Mouse (Mus musculus) neural tube, embryonic 10.5 days (tissue): ENCODE data around the gene Nfkb1.

Experiments used
- DNase-seq: peaks from one replicate; pipeline ENCODE4 v3.0.0-alpha.2; 2017; ENCODE audit warnings: low spot score; ENCODE audit errors: extremely low spot score

Nfkb1 gene

DNA sequence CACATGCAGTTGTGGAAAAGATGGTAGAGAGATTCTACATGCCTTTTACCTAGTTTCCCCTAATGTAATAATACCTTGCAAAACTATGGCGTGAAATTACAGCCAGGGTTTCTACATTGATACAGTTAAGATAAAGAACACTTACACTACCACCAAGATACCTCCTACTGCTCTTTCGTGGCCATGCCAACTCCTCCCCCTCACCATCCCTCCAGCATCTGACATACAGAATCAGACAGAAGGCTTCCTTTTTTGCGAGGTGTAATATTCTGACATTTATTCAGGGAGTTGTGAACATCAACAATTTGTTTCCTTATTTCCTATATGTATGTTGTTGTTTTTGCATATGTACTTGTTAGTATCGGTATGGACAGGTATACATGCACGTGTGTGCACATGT, 11.3 kb upstream of the Nfkb1 start:
- DNase-seq: no peak

- no peak for DNase-seq
These were observed 8.3 kb upstream of the Nfkb1 start for GRCm38 (mm10) chr3:135699523-135700264.

- DNase-seq: no peak
These were observed 7.2 kb upstream of the Nfkb1 start for GRCm38 (mm10) chr3:135698466-135698975.

DNA sequence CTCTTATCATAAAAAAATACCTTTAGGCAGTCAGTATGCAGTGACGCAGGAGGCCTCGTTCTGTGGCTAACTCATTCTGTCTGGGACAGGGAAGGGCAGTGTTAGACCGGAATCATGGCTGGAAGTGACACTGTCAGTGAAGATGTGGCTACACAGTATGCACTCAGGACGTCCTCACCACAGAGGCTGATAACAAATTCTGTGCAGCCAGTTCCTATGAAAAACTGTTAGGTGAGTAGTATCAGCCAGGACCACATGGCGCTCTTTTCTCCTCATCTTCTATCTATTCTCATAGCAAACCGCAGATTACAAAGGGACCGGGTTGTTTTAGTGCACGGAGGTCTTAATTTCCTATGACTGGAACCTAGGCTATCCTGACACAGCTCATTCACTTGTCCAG, 4.9 kb upstream of the Nfkb1 start:
- DNase-seq: no peak

DNA sequence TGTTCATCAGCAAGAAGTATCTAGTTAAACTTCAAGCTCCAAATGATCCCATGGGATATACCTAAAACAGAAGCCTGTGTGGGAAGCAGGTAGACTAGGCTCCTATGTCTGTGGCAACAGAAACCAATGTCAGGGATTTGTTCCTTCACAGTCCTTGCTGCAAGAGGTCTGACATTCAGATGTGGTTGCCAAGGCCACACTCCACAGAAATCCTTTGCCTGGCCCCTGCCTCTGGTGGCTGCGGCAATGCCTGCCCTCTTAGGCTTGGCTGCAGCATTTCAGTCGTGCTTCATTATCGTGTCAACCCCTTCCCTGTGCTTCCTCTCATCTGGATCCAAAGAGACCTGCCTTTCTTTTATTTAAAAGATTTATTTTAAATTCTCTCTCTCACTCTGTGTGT, 1.7 kb upstream of the Nfkb1 start:
- no peak for DNase-seq

GRCm38 (mm10) chr3:135690568-135691190, 668 bp downstream of the Nfkb1 start:
- peak; percentile 80 for DNase-seq

DNA sequence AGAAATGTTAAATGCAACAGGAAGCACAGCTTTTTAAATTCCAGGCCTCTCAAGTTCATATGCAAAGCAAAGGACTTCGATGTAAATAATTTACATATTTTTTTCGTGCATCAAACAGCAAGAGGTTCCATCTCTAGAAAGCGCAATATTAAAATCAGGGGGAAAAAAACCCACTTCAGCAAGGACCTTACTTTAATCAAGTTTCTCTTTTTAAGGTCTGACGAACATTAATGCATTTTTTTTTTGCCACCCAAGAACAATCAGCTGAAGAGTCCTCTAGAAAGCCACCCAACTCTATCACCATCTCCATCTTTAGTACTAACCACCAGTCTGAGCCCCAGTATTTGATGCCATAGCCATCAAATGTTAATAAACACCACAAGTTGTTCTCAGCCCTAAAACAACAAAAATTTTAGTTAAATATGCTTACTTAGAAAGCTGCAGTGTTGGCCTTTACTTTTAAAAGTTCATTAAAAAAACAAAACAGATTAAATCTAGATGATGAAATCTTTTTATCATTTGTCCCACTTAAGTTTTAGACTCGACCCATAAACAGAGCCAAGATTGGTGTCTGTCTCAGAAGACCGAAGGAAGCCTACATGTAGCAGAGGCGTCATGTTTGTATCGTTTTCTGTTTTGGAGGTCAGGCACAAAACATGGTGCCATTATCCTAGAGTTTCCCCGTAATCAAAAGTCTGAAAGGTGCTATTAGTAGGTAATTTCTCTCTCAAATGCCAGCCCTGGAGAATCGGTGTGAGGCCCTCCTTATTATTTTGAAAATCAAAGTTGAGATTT, 1.4 kb downstream of the Nfkb1 start:
- DNase-seq: no peak

- no peak for DNase-seq
These were observed 2.2 kb downstream of the Nfkb1 start for GRCm38 (mm10) chr3:135688970-135689772.

- DNase-seq: no peak
These were observed 3.4 kb downstream of the Nfkb1 start for GRCm38 (mm10) chr3:135687965-135688364.

GRCm38 (mm10) chr3:135686419-135686818, 4.9 kb downstream of the Nfkb1 start:
- DNase-seq: no peak

- DNase-seq: no peak
These were observed 8.1 kb downstream of the Nfkb1 start for GRCm38 (mm10) chr3:135683275-135683674.

- DNase-seq: no peak
These were observed 9.1 kb downstream of the Nfkb1 start for GRCm38 (mm10) chr3:135682240-135682639.

DNA sequence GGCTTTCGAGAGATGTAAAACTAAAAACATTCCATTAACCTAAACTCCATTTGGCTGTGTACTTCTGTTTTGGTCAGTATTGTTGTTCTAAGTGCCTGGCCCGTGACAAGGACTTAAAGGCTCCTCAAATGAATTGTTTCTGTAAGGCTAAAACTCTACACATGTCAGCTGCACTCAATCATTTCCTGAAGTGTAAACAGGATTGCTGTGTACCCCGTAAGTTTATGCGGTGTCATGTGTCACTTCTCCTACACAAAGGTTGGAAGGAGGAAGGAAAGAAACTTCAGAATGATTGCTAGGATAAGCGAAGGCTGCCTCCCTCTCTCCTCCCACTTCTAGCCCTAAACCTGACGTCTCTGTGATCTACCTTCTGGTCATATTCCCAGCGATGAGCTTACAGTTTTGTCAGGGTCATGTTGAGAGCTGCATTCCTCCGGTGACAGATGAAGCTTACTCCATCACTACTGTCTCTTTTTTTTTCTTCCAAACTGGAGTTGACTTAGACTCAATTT, 10.0 kb downstream of the Nfkb1 start:
- no peak for DNase-seq

DNA sequence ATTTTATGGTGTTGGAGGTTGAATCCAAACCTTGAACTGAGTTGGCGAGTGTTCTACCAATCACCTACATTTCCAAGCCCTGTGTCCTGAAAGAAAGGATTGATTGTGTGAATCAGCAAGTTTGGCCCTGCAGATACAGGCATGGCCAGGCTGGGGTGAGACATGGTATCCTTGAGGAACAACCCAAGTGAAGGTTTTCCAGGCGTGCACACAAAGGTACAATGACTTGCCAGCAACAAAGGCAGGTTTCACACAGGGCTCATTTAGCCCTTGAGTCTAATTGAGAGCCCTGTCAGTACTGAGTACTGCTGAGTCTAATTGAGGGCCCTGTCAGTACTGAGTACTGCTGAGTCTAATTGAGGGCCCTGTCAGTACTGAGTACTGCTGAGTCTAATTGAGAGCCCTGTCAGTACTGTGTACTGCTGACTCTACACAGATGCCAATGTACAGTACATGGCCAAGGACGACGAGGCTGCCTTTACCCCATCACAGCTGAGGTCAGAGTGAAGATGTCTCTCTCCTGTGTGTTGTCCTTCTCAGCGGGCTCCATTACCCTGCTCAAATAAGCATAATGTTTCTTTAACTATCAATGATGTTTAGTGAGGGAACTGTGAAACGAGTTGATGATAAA, 11.0 kb downstream of the Nfkb1 start:
- no peak for DNase-seq

GRCm38 (mm10) chr3:135677064-135677463, 14.3 kb downstream of the Nfkb1 start:
- no peak for DNase-seq

DNA sequence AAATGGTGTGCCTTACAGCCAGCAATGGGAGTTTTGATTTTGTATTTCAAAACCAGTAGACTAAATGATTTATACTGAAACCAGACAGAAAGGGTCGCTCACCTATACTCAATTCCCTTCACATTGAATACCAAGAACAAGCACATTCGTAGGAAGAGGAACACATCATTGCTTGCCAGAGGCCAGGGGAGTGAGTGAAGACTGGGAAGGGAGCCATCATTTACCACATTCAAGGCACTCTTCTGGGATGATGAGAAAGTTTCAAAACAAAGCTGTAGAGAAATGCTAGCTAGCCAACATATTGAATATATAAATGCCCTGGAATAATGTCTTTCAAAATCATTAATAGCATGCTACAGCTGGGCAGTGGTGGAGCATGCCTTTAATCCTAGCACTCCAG, 15.0 kb downstream of the Nfkb1 start:
- DNase-seq: no peak

- DNase-seq: no peak
These were observed 15.9 kb downstream of the Nfkb1 start for GRCm38 (mm10) chr3:135675480-135675879.

DNA sequence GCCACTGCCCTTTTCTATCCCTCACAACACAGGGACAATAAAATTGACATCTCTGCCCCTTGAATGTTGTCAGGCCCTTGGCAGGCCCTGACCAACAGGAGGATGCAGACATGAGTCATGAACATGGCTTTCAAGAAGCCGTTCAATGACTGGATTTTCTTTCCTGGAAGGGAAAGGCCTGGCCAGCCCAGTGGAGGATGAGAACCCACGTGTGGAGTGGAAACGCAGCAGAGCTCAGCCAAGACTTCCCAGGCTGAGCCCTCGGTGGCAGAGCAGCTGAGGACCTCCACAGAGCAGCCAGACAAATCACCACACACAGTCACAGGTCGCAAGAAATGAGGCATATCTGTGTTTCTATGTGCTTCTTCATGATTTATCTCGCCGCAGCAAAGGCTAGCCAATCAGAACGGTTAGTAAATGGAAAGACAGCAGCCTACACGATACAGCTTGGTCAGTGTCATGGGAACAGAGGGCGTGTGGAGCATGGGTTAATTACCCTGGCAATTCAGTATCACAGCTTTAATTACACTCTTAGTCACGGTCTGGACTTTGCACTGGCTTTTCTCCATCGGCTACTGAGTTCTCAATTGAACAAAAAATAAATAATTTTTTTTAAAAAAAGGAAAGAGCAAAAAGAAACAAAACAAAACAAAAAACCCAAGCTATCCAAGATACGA, 16.5 kb downstream of the Nfkb1 start:
- DNase-seq: no peak

GRCm38 (mm10) chr3:135673695-135674094, 17.7 kb downstream of the Nfkb1 start:
- DNase-seq: no peak

DNA sequence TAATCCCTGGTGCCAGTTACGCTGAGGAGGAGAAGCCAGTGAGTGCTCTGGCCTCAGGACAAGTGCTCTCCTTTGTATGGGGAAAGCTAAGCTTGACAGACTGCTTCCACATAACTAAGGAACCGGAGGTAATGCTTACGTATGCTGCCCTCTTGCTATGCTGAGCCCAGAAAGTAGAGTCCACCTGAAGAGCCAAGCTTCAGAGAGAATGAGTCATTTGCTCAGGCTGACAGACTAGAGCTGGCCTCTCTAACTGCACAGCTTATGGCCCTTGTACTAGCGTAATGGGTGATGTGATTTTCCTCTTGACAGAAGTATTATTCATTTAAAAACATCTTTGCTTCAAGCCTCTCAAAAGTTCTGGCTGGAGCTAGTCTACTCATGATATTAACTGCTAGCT, 18.3 kb downstream of the Nfkb1 start:
- DNase-seq: no peak
